Mouse (Mus musculus) thymus, adult 18-20 months (tissue): ENCODE results near the gene Gm49358.

Experiments used
- DNase-seq, 2 experiments: peaks; one replicate each; pipeline ENCODE4 v3.0.0; 2022; ENCODE audit warnings: mixed read lengths in 2 of 2

Gm49358 gene

DNA sequence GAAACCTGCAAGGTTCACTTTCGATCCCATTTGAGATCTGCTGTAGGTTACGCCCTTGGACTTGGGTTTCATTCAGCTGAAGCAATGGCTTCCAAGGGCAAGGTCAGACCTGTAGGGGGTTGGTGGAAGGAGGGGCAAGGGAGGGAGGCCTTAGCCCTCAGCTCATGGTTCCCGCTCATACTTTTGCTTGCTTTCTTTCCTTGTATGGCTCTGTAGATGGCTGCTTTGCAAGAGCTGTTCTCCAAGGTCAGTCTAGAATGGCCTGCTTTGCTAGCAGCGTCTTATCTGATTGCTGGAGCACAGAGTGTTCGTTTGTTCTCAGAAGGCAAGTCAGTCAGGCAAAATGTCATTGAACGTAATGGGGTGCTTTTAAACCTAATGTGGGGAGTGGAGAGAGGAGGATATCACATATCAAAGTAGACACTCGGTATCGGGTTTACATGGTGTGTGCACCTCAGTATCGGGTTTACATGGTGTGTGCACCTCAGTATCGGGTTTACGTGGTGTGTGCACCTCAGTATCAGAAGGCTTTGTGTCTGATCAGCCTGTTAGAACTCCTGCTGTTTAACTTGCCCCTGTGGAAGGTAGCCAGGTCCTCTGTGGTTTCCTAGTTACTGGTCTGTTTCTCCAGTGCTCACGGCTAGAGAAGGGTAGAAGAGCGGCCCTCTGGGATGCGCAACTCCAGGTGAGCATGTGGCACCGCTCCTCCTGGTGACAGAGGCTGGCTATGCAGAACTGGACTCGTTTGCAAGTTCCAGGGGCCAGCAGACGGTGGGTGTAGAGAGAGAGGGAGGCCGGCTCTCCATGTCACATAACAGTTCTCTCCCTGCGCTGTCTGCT lies 50.7 kb downstream of the Gm49358 start:
- DNase-seq: no peak

DNA sequence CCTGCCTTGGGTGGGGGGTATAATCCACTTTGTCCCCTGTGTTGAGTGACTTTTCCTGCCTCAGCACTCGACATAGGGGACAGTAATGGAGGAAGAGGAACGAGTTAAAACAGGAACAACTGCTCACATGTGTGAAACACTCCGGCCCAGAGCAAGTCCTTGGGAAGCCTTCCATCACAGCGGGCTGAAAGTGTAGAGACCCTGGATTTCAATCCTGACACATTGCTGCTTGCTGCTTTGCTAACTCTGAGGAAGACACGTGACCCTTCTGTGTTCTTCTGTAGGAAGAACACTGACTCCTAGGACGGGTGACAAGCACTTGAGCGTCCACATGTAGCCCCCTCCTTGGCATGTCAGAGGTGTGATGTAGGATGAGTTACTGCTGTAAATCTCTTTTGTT lies 51.4 kb downstream of the Gm49358 start:
- DNase-seq: no peak

DNA sequence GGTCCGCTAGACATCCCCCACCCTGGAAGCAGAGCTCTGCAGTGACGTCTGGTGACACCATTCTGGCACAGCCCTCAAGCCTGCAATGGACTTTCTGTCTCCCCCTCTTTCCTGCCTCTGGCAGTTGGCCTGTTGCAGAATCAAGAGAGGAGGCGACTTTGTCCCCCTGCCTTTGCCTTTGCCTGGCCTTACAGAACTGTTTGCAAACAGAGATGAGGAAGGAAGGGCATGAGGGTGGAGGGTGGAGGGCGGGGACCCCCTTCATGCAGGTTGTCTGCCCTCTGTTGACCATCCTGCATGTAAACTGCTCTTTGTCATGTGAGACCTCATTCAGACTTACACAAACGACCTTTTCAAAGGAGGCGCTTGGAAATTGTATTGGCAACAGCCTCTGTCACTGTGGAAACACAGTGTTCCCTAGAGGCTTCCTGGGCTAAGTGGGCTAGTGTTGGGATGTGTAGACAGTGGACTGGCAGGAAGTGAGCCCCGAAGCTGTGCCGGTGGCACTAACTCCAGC lies 55.9 kb downstream of the Gm49358 start:
- no peak for DNase-seq

DNA sequence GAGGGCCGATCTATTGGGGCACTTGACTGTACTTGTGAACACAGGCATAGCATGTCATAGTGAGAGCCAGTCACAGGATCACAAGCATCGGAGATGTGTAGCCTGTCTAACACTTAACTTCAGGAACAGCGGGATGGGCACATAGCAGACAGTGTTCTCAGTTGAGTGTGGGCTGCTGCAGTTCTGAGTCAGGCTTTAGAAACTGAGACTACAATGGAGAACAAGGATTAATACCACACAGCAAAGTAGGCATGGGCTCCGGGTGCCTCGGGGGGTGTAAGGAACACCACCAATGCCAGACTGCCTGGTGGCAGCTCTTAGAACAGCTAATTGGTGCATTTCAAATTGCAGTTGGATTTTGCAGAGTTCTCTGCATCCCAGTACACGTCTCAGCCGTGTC lies 57.2 kb downstream of the Gm49358 start:
- DNase-seq: no peak

DNA sequence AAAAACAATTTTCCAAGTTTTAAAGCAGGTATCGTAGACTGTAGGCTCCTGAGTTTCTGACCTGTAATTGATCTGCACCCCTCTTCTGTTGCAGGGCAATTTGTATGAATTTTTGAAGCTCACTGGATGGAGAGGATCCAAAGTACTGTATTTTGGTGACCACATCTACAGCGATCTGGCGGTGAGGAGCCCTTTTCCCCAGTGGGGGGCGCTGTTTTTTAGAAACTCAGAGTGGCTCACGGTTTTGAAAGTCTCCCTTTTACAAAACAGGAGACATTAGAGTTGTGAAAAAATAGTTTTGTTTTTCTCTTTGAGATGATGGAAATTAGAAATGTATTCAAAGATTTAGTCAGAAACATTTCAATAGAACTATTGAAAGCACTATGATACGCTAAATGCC lies 60.3 kb downstream of the Gm49358 start:
- DNase-seq: no peak

DNA sequence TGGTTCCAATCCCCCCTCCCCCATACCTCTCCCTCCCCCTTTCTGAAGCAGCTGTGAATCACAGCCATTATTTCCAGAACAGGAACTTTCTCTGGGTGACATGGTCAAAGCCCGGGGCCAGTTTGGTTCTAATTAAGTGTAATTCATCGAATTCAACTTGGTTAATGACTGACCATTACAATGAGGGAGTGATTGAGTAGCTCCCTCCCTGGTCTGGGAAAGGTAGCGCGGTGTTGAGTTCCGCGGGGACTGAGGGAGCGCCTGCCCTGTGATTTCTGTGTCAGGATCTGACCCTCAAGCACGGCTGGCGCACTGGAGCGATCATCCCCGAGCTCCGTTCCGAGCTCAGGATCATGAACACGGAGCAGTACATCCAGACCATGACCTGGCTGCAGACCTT lies 61.1 kb downstream of the Gm49358 start:
- DNase-seq: no peak

DNA sequence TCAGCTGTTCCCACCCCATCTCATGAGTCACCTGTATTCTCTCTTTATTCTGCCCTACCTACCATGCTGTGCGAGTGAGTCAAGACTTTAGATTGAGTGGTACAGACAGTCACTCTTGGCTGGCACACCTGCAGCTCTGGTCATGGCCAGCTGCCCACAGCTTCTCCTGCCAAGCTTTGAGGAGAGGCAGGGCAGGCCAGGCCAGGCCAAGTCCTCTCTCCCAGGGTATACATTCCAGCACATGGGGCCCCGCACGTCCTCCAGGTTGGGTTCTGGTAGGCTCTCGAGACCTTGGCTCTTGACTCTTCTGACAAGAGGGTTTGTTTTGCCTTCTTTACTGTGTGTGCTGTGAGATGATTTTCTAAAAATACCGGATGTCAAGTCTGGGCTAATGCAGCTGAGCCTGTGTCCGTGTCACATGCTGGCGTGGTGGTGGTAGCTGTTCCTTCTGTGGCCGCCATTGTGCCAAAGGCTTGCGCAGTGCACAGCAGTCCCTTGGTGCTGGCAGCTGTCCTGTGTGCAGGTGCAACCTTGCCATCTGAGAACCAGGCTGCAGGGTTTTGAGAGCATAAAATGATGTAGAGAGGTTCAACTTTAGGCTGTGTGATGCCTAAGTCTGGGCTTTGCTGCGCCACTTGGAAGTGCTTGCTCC lies 62.2 kb downstream of the Gm49358 start:
- no peak for DNase-seq

DNA sequence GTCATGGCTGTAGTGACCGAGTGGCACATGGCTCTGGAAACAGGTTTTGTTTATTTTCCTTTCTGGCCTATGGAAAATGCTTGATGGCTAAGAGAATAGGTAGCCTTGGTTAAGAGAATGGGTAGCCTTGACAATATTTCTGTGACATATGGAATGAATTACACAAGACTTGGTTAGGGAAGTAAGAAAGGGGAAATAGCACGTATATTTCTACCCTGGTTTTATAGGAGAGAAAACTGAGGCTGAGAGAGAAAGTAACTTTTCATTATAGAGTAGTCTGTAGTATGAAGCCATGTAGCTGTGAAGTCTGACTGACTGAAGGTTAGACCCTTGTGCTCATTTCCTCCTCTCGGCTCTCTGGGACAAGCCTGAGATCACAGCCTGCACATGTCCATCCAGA lies 63.2 kb downstream of the Gm49358 start:
- DNase-seq: no peak

DNA sequence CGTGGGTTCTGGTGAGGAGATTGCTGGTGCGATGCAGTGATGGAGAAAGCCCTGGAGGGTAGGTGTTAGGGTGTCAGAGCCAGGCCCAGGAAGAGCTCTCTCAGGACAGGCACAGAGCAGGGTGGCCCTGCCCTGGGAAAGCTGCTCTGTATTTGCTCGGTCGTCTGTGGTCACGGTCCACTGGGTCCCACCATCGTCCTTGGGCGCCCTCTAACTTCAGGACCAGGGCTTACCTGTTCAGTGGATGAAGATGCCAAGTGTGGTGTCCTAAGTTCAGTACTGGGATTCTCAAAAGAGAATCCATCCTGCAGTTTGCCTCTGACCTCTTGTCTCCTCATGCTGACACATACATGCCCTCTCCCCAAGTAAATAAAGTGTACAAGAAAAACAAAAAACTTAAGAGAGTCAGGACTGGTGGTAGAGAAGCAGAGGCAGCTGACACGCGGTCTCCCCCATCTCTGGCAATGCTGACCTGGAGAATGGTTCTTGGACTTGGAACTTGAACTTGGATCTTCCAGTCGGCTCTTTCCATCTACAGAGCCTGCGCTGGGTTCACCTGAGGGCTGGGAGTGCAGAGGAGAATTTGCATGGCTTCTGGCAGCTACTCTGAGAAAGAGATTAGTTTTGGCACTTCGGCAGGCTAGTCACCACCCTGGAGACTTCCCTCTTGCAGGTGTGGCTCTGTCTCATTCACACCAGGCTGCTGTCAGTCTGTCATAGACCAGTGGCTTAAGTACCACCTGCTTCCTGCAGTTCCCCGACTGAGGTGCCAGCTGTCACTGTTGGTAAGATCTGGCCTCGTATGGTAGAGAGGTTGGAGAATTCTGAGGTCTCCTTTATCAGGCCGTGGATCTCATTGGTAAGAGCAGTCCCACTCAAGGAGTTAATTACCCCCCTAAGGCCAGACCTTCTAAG lies 64.7 kb downstream of the Gm49358 start:
- no peak for DNase-seq

DNA sequence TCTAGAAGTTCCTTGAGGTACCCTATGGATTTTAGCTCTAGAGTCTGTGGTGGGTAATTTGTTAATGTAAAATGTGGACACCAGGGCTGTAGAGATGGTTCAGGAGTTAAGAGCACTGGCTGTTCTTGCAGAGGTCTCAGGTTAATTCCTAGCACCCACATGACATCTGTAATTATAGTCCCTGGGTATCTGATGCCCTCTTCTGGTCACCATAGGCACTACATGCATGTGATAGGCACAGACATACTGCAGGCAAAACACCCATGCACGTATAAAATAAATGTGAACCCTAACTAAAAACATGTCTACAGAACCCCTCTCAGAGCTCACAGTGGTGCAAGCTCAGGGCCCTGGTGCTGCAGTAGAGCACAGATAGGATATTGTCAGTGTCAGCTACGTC lies 65.7 kb downstream of the Gm49358 start:
- no peak for DNase-seq

DNA sequence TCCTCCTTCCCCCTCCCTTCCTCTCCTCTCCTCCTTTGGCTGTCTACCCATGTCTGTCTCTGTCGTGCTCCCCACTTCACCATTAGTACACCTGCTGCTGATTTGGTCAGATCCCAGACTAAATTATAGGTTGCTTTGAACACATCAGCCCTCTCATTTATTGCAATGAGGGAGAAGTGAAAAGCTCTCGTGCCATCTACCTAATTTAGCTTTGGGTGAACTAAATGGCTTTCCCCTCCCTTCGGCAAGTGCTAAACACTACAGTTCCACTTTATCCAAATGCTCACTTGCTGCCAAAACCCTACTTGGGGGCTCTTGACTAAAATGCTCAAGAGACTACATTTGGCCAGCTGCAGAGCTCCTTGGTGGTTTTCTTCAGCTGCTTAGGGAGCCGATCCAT lies 73.0 kb downstream of the Gm49358 start:
- no peak for DNase-seq

DNA sequence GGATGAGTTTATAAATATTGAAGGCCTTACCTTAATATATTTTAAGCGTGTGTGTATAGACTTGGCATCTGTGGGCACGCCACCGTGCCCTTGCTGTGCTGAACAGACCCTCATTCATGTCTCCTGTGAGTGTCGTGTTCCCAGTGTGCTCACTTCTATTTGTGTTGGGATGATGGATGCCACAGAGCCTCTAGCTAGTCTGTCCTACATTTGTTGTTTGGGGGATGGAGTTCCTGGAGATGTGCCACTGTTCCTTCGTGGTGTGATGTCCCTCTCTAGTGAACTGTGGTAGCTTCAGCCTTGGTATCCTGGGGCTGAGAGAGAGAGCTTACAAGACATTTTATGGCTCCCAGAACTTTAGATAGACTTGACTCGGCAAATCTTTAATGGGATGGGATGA lies 75.1 kb downstream of the Gm49358 start:
- DNase-seq: no peak

DNA sequence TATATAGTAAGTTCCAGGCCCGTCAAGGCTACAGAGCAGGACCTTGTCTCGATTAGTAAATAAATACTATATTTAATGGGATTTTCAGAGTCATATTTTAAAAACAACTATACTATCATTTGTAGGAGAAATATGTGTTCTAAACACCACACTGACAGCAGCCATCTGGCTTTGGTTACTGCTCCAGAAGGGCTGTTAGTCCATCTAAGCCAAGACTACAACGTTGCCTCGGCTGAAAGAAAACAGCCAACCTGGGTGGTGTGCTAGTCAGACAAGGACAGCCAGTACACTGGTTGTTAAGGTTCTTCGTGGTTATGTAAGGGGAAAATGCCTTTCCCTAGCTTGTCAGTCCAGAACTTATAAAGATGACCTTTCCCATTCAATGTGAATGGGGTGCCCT lies 78.9 kb downstream of the Gm49358 start:
- DNase-seq: no peak

DNA sequence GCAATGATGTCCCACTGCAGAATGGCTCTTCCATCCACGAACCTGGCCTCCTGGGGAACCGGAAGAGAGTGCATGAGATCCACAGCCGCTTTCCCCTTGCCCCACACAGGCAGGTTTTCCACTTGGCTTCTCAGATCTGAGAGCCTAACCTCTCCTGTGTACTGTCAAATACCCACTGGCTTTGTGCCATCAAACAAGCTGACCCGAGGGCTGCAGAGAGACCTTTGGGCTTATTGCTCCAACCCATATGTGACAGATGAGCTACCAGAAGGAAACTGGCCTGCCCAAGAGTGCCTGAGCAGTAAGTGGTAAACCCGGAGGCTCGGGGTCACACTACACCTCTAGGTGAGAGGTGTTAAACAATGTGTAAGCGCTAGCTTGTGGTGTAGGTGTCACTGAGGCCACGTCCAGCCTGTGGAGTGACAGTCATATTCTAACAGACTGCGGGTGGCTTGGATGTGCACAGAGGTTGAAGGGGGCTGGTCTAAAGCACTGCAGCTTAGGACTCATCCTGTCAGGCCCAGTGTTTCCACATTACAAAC lies 83.2 kb downstream of the Gm49358 start:
- no peak for DNase-seq

DNA sequence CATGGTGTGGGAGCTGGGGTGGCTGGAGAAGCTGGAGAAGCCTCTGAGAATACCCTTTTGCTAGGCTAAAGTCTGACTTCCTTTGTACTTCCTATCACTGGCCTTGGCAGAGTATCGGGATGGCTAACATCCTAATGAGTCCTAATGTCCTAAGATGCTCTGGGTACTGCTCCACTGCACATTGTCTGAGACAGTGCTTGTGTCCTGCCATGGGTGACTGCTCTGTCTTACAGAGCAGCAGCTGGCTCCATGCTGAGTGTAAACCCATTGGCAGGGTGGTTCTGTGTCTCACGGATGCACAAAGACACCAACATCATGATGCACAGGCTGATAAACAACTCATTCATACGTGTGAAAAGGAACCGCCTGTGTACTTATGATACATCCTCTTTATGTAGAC lies 85.3 kb downstream of the Gm49358 start:
- no peak for DNase-seq

DNA sequence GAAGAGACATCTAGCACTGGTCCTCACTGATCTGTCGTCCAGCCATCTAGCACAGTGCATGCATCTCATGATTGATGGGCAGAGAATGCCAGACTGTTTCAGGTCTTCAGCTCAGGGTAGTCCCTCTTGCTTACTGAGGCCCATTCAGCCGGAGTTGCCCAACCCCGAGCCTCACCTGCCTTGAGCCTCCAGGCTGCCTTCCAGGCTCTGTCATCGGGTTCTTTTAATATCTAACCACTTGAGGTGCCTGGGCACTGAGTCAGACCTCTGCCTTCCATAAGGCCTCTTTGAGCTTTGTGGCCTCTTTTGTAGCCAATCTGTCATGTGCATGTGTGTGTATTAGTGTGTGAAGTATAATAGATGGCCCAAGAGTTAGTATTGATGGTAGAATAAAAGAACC lies 85.7 kb downstream of the Gm49358 start:
- DNase-seq: no peak

DNA sequence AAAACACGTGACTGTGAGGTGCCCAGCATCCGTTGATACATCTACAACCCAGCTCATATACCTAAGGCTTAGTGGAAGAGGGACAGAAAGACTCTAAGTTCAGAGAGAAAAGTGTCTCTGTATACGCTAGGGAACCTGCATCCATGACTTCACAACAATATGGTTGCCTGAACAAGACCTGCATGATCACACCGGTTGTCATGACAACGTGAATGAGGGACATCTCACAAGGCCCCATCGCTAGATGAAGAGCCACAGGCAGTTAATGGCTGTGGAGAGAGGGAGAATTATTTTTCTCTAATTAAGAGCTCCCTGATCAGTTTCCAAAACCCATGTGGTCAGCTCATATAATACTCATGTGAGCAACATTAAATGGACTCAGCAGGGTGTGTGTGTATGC lies 88.4 kb downstream of the Gm49358 start:
- DNase-seq: no peak

DNA sequence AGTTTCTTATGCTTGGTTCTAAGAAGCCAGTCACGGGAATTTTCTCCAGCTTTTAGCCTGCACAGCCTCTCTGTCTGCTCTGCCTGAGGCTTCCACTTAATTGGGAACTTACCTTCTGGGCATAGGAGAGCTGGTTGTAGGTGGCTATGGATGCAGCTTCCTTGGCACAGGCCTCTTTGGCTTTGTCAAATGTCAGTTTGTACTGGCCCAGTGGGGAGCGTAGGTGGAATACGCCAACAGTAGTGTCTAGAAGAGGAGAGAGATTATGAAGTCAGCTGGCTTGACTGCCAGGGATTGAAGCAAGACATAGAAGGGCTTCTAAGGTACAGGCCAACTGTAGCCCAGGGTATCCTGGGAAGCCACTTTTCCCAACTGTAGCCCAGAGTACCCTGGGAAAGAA lies 89.7 kb downstream of the Gm49358 start:
- no peak for DNase-seq

DNA sequence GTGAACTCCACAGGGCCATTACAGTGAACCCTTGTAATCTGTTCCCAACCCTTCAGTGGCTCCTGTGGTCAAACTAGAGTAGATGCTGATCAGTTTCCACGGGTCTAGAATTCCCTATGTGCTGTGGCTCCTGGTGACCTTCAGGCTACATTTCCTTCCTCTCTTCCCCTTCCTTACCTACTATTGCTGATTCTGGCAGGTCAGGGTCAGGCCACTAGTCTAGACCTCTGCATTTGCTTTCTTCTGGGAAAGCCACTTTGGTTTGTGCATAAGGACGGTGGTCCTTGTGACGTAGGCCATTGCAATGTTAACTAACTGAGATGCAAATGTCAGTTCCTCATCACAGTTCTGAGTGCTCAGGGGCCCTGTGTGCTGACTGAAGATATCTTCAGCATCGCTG lies 96.6 kb downstream of the Gm49358 start:
- DNase-seq: no peak

DNA sequence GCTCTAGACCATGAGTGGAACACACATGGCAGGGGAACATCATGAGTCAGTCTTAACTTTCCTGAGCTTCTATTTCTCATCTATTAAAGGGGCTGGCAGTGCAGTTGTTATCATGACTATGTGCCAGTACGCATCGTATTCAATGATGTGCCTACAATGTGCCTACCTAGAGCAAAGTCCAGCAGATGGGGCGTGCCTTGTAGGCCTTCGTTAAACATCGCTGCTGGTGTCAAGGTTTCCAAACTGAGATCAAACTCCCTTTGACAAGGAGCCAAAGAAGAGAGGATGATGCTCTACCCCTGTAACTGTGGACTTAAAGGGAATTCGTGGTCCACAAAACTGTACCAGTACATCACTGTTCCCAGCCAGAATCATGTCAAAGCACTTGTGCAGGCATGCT lies 98.7 kb downstream of the Gm49358 start:
- DNase-seq: no peak

DNA sequence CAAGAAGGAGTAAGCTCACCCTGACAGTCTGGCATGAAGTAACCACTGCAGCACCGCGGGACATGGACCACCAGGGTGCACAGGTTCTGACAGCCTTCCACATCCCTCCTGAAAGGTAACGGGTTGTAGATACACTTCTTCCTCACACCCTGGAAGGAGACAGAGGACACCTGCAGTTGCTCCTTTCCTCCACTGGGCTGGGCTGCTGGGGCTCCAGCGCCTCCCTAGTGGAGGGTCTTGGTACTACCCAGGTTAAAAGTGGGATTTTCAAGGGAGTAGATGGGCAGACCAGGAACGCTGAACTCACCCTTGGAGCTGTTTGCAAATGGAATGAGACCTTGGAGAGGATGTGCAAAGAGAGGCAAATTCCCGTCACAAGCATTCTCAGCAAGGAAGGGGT lies 99.7 kb downstream of the Gm49358 start:
- no peak for DNase-seq

DNA sequence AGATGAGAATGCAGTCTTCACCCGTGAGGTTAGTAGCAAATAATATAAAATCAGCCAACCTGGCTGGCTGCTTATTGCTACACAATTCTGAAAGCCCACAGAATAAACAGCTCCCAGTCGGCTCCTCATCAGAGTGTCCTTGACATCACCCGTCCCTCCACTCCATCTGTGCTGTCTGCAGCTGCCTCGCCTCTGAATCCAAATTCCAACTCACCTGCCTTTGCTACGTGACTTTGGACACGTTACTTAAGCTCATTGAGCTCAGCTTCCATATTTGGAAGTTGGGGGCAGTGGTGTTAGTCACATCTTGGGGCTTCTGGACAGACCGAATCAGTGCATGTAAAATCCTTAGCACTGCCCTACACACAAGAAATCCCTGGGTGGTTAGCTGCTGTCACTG lies 108.3 kb downstream of the Gm49358 start:
- no peak for DNase-seq

DNA sequence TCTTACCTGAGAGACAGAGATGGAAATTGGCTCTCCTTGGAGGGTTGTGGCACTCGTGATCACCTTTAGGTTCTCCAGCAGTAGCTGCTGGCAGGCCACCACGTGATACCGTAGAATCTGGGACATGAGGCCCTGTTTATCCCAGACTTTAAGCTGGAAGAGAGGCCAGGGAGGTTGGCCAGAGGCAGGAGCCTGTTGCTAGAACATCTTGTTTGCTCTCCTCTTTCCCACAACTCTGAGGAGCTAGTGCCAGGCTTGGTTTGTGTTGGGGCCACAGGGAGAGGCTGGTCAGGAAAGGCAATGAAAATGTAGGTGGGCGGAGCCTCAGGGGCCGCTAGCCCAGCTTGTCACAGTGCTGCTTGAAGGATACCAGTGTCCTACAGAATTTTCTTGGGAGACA lies 108.8 kb downstream of the Gm49358 start:
- DNase-seq: no peak
